Mouse (Mus musculus): ENCODE measurements around the gene Ncmap.
A peak's percentile ranks its signal among the peaks of the same experiment; 100 is the strongest.

Ncmap gene

DNA sequence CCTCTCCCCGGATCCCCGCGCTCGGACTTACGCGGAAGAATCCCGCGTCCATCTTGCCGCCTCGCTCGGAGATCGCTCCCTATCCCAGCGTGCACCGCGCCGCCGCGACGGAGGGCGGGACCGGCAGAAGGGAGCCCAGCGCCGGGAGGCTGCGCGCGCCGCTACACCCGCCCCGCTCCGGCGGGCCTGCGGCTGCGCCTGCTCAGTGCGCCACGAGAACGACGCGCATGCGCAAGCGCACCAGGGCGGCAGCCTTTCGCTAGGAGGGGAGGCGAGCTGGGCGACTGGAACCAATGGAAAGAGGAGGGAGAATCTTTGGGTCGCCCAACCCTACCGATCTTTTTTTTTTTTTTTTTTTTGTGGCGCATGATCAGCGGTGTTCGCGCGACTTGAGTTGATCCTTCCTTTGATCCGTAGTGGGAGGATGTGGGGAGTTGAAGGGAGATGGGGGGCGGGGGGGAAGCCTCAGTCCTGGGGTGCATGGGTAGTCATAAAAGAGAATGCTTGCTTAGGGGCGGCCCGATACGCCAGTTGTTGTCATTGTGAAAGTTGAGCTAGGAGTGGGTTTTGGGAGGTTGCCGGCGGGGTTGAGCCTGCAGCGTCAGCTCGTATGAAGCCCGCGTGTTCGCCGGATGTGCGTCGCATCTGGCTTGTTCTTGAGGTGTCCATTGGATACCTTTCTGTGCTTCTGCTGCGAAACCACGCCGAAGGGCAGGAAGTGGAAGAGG is 44.8 kb downstream of the Ncmap start, which contains the start of gene Srrm1:
Gene Srrm1 (minus strand): TSS at position 256 of the 728 bp plus-strand sequence.
- peak; percentile 98 for DNase-seq (ENCODE audit: low read depth, low spot score)

DNA sequence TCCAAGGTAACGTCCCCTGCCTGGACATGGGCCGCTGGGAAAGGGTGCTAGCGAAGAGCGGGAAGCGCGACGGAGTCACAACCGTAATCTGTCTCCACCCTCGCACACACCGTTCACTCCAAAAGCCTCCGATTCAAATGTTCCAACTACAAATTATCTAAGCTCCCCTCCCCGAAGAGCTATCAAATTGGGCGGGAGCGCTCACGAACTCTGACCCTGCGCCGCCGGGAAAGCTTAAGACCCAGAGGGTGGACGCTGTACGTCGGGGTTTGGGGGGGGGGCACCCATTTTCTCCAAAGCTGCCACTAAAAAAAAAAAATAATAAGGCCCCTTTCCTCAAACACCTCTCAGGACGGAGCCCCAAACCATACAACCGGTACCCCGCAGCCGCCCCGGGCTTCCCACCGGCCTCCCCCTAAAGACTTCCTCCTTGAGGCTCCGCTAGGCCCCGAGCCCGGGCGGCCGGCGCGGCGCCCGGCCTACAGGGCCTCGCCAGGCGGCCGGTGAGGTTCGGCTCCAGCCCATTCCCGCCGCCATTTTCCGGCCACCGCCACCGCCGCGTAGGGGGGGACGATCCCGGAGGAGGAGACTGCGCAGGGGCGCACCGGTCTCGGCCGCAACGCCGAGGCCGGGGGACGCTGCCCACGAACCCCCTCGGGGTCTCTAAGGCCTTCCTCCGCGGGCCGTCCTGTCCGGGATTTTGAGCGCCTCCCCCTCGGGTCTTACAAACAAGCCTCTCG is 45.5 kb downstream of the Ncmap start:
- no peak for DNase-seq (ENCODE audit: low read depth, low spot score)

- no peak for DNase-seq (ENCODE audit: low read depth, low spot score)
Observed at GRCm38 (mm10) chr4:135337376-135337942, 60.6 kb downstream of the Ncmap start.

DNA sequence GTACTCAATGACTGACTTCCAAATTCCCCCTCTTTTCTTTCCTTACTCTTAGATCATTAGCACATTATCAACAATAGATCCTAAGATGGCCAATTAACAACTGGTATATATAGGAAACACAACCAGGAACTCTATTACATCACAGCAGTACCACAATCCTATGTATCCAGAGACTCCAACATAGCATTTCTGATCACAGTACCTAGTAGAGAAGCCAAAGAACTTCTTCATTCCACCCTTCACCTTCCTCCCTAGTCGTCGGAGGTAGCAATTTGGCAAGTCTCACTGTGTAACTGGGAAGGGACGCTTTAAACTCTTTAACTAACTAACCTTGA is 62.0 kb downstream of the Ncmap start:
- DNase-seq (ENCODE audit: low read depth, low spot score): no peak

- no peak for DNase-seq (ENCODE audit: low read depth, low spot score)
Observed at GRCm38 (mm10) chr4:135335327-135336022, 62.6 kb downstream of the Ncmap start.

DNA sequence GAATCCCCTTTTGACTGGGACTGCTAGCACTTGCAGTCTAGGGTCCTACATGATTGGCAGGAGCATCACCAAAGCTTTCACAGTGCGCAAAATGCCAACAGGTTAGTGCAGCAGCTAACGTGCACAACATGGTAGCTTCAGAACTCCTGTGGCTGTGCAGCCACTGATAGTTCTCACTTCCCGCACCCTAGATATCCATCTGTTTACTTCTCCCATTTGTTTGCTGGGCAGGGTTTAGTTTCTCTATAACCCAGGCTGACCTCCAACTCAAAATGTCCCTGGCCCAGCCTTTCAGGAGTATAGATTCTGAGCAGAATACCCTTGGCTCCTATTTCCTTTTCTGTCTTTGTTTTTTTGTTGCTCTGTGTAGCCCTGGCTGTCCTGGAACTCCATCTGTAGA is 71.6 kb downstream of the Ncmap start:
- no peak for DNase-seq (ENCODE audit: low read depth, low spot score)

DNA sequence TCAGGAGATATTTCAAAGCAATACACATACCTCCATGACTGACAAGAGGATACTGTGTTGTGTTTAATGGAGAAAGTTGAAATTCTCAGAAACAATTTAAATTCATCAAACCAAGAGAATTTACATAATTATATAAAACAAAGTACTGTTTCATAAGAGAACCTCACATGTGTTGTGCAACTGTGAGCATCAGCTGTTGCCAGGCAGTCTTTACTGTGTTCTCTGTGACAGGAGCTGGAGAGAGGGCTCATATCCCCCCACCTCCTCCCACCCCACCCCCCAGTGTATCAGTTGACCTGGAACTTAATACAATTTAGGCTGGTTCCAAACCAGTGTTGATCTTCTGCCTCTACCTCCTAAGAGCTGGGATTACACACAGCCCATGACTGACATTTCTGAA is 72.0 kb downstream of the Ncmap start:
- DNase-seq (ENCODE audit: low read depth, low spot score): no peak

GRCm38 (mm10) chr4:135323021-135323420 is 75.0 kb downstream of the Ncmap start:
- no peak for DNase-seq (ENCODE audit: low read depth, low spot score)
